Mouse (Mus musculus) intestine, postnatal 0 days (tissue): ENCODE data around the gene Ctnna3. TPM values are rescaled to one million over a fixed set of nuclear protein-coding genes. Genes with fewer than 3 reads are reported as not detected.

ENCODE experiments used
- ATAC-seq: fragments of 200-750 bp; cut with Nextera tagmentation; 2 replicates; pipeline ENCODE4 v1.8.0; 2017; ENCODE audit warnings: mild to moderate bottlenecking, moderate TSS enrichment, moderate library complexity
- H3K27ac ChIP-seq: fragments of 300-500 bp; sonication (generic); 2 replicates; pipeline ENCODE4 v1.5.1; 2014; ENCODE audit warnings: mild to moderate bottlenecking, low read depth, low read length, moderate library complexity
- H3K27me3 ChIP-seq: fragments of 300-500 bp; sonication (generic); replicated peaks from 2 replicates; pipeline ENCODE4 v1.6.1; 2014; ENCODE audit warnings: low read length, mixed read lengths; ENCODE audit not compliant: control insufficient read depth, insufficient read depth
- H3K36me3 ChIP-seq: fragments of 300-500 bp; sonication (generic); 2 replicates; pipeline ENCODE4 v1.6.1; 2014; ENCODE audit warnings: mild to moderate bottlenecking, moderate library complexity; ENCODE audit not compliant: control insufficient read depth, insufficient read depth
- H3K4me1 ChIP-seq: fragments of 300-500 bp; sonication (generic); replicated peaks from 2 replicates; pipeline ENCODE4 v1.6.1; 2014; ENCODE audit warnings: antibody characterized with exemption, low read length, mixed read lengths; ENCODE audit not compliant: control insufficient read depth, insufficient read depth
- H3K4me2 ChIP-seq: fragments of 300-500 bp; sonication (generic); replicated peaks from 2 replicates; pipeline ENCODE4 v1.6.1; 2014; ENCODE audit warnings: low read depth, mild to moderate bottlenecking, moderate library complexity
- H3K4me3 ChIP-seq: fragments of 300-500 bp; sonication (generic); 2 replicates; pipeline ENCODE4 v1.5.1; 2014; ENCODE audit warnings: low read depth, low read length
- H3K9ac ChIP-seq: fragments of 300-500 bp; sonication (generic); 2 replicates; pipeline ENCODE4 v1.6.1; 2014; ENCODE audit warnings: mild to moderate bottlenecking, low read depth, low read length
- H3K9me3 ChIP-seq: fragments of 300-500 bp; sonication (generic); 2 replicates; pipeline ENCODE4 v1.6.1; 2016; ENCODE audit warnings: mixed run types; ENCODE audit not compliant: control insufficient read depth
- CTCF ChIP-seq: sonication (generic); IDR thresholded peaks from 2 replicates; pipeline ENCODE4 v1.5.1; 2016; ENCODE audit warnings: low read depth, mild to moderate bottlenecking, control low read depth, antibody characterized with exemption, moderate library complexity
- whole genome bisulfite sequencing: fragments of 180-500 bp; shearing (Covaris S2); extraction: QIAGEN DNeasy Blood & Tissue Kit; methylation state at CpG from one replicate; pipeline ENCODE4 v1.1.7; 2014; 5-methylcytosine and 5-hydroxymethylcytosine counted together
- polyA plus RNA-seq: library from polyadenylated mRNA; unstranded; fragments of >200 nt; fragmentation: Nextera tagmentation; extraction: Ambion mirVana; gene quantifications from 2 replicates; pipeline ENCODE4 v1.2.1, GENCODE M21; 2015

The Ctnna3 gene
- polyA plus RNA-seq, 1 experiment from 2014 or later, result 0.33 TPM

DNA sequence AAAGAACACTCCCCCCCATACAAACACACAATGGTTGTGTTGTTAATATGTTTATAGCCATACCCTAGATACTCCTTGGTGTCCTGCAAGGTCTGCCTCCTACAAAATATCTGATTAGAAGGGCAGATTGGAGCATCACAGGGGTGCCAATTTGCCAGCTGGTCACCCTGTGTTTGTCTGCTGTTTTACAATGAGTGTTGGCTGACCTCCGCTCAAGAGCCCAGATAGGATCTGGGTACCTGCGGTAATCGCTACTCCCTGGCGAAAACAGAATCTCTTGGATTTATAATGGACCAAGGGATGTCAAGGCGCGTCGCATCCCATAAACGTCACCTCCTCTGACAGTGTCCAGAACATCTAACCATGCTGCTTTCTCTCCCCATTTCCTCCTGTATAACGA, 1457.0 kb downstream of the Ctnna3 start:
- 73% methylated on average over 9 of the region's 9 CpGs for WGBS
- no peak overlapping the region for H3K27ac ChIP-seq
- no peaks in the 10 kb centered on the region for H3K36me3 ChIP-seq
- no peak overlapping the region for H3K9ac ChIP-seq
- H3K4me2 ChIP-seq, result no peak overlapping the region
- TF ChIP-seq CTCF, result no peak
- no peaks in the 10 kb centered on the region for H3K27me3 ChIP-seq
- no peak for ATAC-seq
- no peak overlapping the region for H3K4me3 ChIP-seq
- no peaks in the 10 kb centered on the region for H3K9me3 ChIP-seq
- H3K4me1 ChIP-seq, result no peaks in the 10 kb centered on the region

GRCm38 (mm10) chr10:64892458-64892857, 1462.6 kb downstream of the Ctnna3 start:
- Histone ChIP-seq H3K4me1 (no peaks in the 10 kb centered on the region), H3K4me2 (no peak overlapping the region), H3K27ac (no peak overlapping the region), H3K4me3 (no peak overlapping the region), H3K9me3 (no peaks in the 10 kb centered on the region), H3K9ac (no peak overlapping the region), H3K27me3 (no peaks in the 10 kb centered on the region), H3K36me3 (no peaks in the 10 kb centered on the region)
- ATAC-seq, result no peak
- no peak for TF ChIP-seq CTCF

DNA sequence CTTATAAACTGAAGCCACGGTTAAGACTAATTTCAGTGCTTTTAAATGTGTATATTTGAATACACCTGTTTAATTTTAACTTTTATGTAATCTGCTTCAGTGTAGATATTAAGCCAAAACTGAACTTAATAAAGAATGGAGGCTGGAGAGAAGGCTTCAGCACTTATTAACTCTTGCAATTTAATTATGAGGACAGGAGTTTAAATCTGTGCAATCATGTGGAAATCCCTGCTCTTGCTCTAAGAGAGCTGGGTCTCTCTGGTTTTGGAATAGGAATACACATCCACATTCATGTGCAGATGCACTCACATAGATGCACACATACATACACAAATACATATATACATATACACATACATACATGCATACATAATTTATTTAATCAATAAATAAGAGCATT, 1468.8 kb downstream of the Ctnna3 start:
- H3K27ac ChIP-seq, result no peak overlapping the region
- WGBS, result 74% methylated on average over 1 of the region's 1 CpGs
- no peaks in the 10 kb centered on the region for H3K9me3 ChIP-seq
- H3K4me2 ChIP-seq, result no peak overlapping the region
- no peak for TF ChIP-seq CTCF
- H3K27me3 ChIP-seq, result no peaks in the 10 kb centered on the region
- H3K36me3 ChIP-seq, result no peaks in the 10 kb centered on the region
- no peak overlapping the region for H3K9ac ChIP-seq
- no peak for ATAC-seq
- no peaks in the 10 kb centered on the region for H3K4me1 ChIP-seq
- no peak overlapping the region for H3K4me3 ChIP-seq

DNA sequence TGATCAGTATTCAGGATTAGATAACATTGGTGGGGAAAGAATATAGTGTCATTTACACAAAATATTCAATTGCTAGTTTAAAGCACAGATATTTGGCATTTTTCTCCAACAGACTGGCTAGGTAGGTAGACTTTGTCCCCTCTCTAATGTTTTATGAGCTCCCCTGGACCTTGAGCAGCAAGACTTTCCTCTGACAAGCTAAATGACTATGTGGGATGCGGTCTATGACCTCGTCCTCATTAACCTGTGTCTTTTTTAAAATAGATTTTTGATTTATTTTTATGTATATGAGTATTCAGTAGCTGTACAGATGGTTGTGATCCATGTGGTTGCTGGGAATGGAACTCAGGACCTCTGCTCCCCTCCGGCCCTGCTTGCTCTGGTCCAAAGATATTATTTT, 1471.8 kb downstream of the Ctnna3 start:
- ATAC-seq, result no peak
- TF ChIP-seq CTCF, result no peak
- no peak overlapping the region for H3K27ac ChIP-seq
- H3K4me1 ChIP-seq, result no peaks in the 10 kb centered on the region
- H3K27me3 ChIP-seq, result no peaks in the 10 kb centered on the region
- no peaks in the 10 kb centered on the region for H3K36me3 ChIP-seq
- 71% methylated on average over 3 of the region's 3 CpGs for WGBS
- H3K4me2 ChIP-seq, result no peak overlapping the region
- no peaks in the 10 kb centered on the region for H3K9me3 ChIP-seq
- no peak overlapping the region for H3K9ac ChIP-seq
- H3K4me3 ChIP-seq, result no peak overlapping the region

- 84% methylated on average over 7 of the region's 7 CpGs for WGBS
- Histone ChIP-seq H3K27ac (no peak overlapping the region), H3K36me3 (no peaks in the 10 kb centered on the region), H3K4me2 (no peak overlapping the region), H3K4me1 (no peaks in the 10 kb centered on the region), H3K9ac (no peak overlapping the region), H3K9me3 (no peaks in the 10 kb centered on the region), H3K27me3 (no peaks in the 10 kb centered on the region), H3K4me3 (no peak overlapping the region)
- TF ChIP-seq CTCF, result no peak
- no peak for ATAC-seq
Observed at GRCm38 (mm10) chr10:64940975-64941374, 1511.1 kb downstream of the Ctnna3 start.

GRCm38 (mm10) chr10:64958391-64958790, 1528.5 kb downstream of the Ctnna3 start:
- Histone ChIP-seq H3K9me3 (no peaks in the 10 kb centered on the region), H3K4me3 (no peak overlapping the region), H3K4me2 (no peak overlapping the region), H3K9ac (no peak overlapping the region), H3K27me3 (no peaks in the 10 kb centered on the region), H3K4me1 (no peaks in the 10 kb centered on the region), H3K36me3 (no peaks in the 10 kb centered on the region), H3K27ac (no peak overlapping the region)
- ATAC-seq, result no peak
- TF ChIP-seq CTCF, result no peak

DNA sequence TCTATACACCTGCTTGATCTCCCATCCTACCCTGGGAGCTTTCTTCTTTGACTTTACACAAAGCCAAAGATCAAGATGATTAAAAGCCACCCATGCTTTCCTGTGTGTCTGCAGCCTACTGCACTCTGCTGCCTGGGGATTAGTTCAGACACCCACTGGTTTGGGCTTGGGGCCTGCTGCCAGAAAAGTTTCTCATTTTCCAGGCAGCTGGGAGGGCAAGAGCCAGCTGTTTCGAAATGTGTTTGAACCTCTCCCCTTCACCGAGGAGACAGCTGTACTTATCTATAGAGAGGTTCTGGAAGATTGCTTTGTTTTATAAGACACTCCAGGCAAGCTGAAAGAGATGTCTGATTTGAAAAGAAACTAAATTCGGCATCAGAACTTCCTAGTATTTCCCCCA, 1563.0 kb downstream of the Ctnna3 start:
- H3K27me3 ChIP-seq, result no peaks in the 10 kb centered on the region
- H3K36me3 ChIP-seq, result no peaks in the 10 kb centered on the region
- 48% methylated on average over 3 of the region's 3 CpGs for WGBS
- H3K4me2 ChIP-seq, result no peak overlapping the region
- no peak overlapping the region for H3K9ac ChIP-seq
- no peak for TF ChIP-seq CTCF
- no peaks in the 10 kb centered on the region for H3K4me1 ChIP-seq
- H3K9me3 ChIP-seq, result no peaks in the 10 kb centered on the region
- no peak overlapping the region for H3K4me3 ChIP-seq
- ATAC-seq, result no peak
- H3K27ac ChIP-seq, result no peak overlapping the region
